Mouse (Mus musculus) CH12.LX (cell line): ENCODE data around the gene Mrpl34. TPM values are rescaled to one million over a fixed set of nuclear protein-coding genes. Genes with fewer than 3 reads are reported as not detected.

Experiments used
- DNase-seq: peaks from one replicate; pipeline ENCODE4 v3.0.0-alpha.2; 2013; ENCODE audit errors: extremely low read depth
- H3K27ac ChIP-seq: 2 replicates; pipeline ENCODE4 v1.5.1; 2012; ENCODE audit warnings: low read depth, mild to moderate bottlenecking, control low read depth, moderate library complexity; ENCODE audit not compliant: insufficient read depth
- H3K27me3 ChIP-seq: replicated peaks from 2 replicates; pipeline ENCODE3; 2012; ENCODE audit warnings: inconsistent platforms
- H3K36me3 ChIP-seq, 2 experiments: replicated peaks in 1 of 2; 2 replicates each; pipeline versions ENCODE3 to v1.6.1; 2012; ENCODE audit warnings: inconsistent platforms in 1 of 2, low read length in 1 of 2, mild to moderate bottlenecking in 1 of 2, mixed read lengths in 1 of 2, moderate library complexity in 1 of 2; ENCODE audit not compliant: control insufficient read depth in 1 of 2, insufficient read depth in 1 of 2
- H3K4me1 ChIP-seq, 2 experiments: 2 replicates each; pipeline ENCODE4 v1.6.1; 2012; ENCODE audit warnings: inconsistent platforms in 1 of 2, moderate library complexity in 1 of 2; ENCODE audit not compliant: insufficient read depth in 2 of 2, control insufficient read depth in 1 of 2
- H3K4me2 ChIP-seq: 2 replicates; pipeline ENCODE4 v1.6.1; 2012; ENCODE audit warnings: low read depth, mild to moderate bottlenecking, control low read depth; ENCODE audit not compliant: poor library complexity, insufficient read depth, severe bottlenecking
- H3K4me3 ChIP-seq, 3 experiments: fragments of 150-350 bp in 1 of 3; sonication (generic) in 1 of 3; replicated peaks in 1 of 3; 2 replicates each; pipeline versions ENCODE3 to v1.5.1; 2011 to 2012; ENCODE audit warnings: low read depth in 2 of 3, low read length in 2 of 3, mild to moderate bottlenecking in 2 of 3, moderate library complexity in 2 of 3, control low read depth in 1 of 3, improper control_type of control experiment in 1 of 3, inconsistent platforms in 1 of 3, mixed read lengths in 1 of 3; ENCODE audit not compliant: poor library complexity in 1 of 3
- H3K79me2 ChIP-seq: replicated peaks from 2 replicates; pipeline ENCODE4 v1.6.1; 2012; ENCODE audit warnings: mild to moderate bottlenecking, moderate library complexity; ENCODE audit not compliant: control insufficient read depth, poor library complexity, insufficient read depth, severe bottlenecking; ENCODE audit errors: extremely low read depth
- H3K9ac ChIP-seq: 2 replicates; pipeline ENCODE4 v1.6.1; 2012; ENCODE audit warnings: low read depth, mild to moderate bottlenecking, control low read depth, moderate library complexity; ENCODE audit not compliant: insufficient read depth
- H3K9me3 ChIP-seq: replicated peaks from 2 replicates; pipeline ENCODE3; 2012; ENCODE audit warnings: low read length, inconsistent platforms, mixed read lengths
- BHLHE40 ChIP-seq: IDR thresholded peaks from 2 replicates; pipeline ENCODE4 v1.6.1; 2011; ENCODE audit warnings: mild to moderate bottlenecking, low read depth, low read length, improper control_type of control experiment
- CHD1 ChIP-seq: IDR thresholded peaks from 2 replicates; pipeline ENCODE4 v1.6.1; 2012; ENCODE audit warnings: low read depth, low read length, improper control_type of control experiment, inconsistent platforms
- CHD2 ChIP-seq: IDR thresholded peaks from 2 replicates; pipeline ENCODE4 v1.6.1; 2011; ENCODE audit warnings: low read length, improper control_type of control experiment
- ELF1 ChIP-seq: IDR thresholded peaks from 2 replicates; pipeline ENCODE4 v1.6.1; 2014; ENCODE audit warnings: low read depth, mild to moderate bottlenecking, inconsistent platforms, low read length, improper control_type of control experiment
- EP300 ChIP-seq: IDR thresholded peaks from 2 replicates; pipeline ENCODE4 v1.6.1; 2011; ENCODE audit warnings: low read length, improper control_type of control experiment
- ETS1 ChIP-seq: conservative IDR thresholded peaks from 2 replicates; pipeline ENCODE4 v1.6.1; 2012; ENCODE audit warnings: low read depth, mild to moderate bottlenecking, inconsistent platforms, low read length, improper control_type of control experiment, moderate library complexity
- GABPA ChIP-seq: IDR thresholded peaks from 2 replicates; pipeline ENCODE4 v1.6.1; 2012; ENCODE audit warnings: low read depth, low read length, improper control_type of control experiment, inconsistent platforms; ENCODE audit not compliant: insufficient replicate concordance
- HCFC1 ChIP-seq: IDR thresholded peaks from 2 replicates; pipeline ENCODE4 v1.6.1; 2012; ENCODE audit warnings: low read depth, mild to moderate bottlenecking, inconsistent platforms, low read length, improper control_type of control experiment
- IRF4 ChIP-seq: IDR thresholded peaks from 2 replicates; pipeline ENCODE4 v1.6.1; 2014; ENCODE audit warnings: low read depth, mild to moderate bottlenecking, inconsistent platforms, low read length, improper control_type of control experiment
- JUN ChIP-seq: IDR thresholded peaks from 2 replicates; pipeline ENCODE4 v1.6.1; 2011; ENCODE audit warnings: low read depth, mild to moderate bottlenecking, low read length, improper control_type of control experiment, moderate library complexity; ENCODE audit not compliant: insufficient read depth
- JUND ChIP-seq: conservative IDR thresholded peaks from 2 replicates; pipeline ENCODE4 v1.6.1; 2011; ENCODE audit warnings: low read depth, low read length, improper control_type of control experiment
- MAZ ChIP-seq: IDR thresholded peaks from 2 replicates; pipeline ENCODE4 v1.6.1; 2012; ENCODE audit warnings: low read depth, mild to moderate bottlenecking, inconsistent platforms, low read length, improper control_type of control experiment, moderate library complexity
- NRF1 ChIP-seq: IDR thresholded peaks from 2 replicates; pipeline ENCODE4 v1.6.1; 2014; ENCODE audit warnings: low read depth, mild to moderate bottlenecking, inconsistent platforms, low read length, improper control_type of control experiment, moderate library complexity
- SIN3A ChIP-seq: IDR thresholded peaks from 2 replicates; pipeline ENCODE4 v1.6.1; 2012; ENCODE audit warnings: low read length, improper control_type of control experiment, inconsistent platforms
- SMC3 ChIP-seq: IDR thresholded peaks from 2 replicates; pipeline ENCODE4 v1.6.1; 2011; ENCODE audit warnings: low read depth, low read length, improper control_type of control experiment
- TBP ChIP-seq: conservative IDR thresholded peaks from 2 replicates; pipeline ENCODE4 v1.6.1; 2011; ENCODE audit warnings: low read depth, low read length, improper control_type of control experiment
- TCF12 ChIP-seq: IDR thresholded peaks from 2 replicates; pipeline ENCODE4 v1.6.1; 2014; ENCODE audit warnings: low read depth, mild to moderate bottlenecking, inconsistent platforms, low read length, improper control_type of control experiment
- USF1 ChIP-seq: IDR thresholded peaks from 2 replicates; pipeline ENCODE4 v1.6.1; 2014; ENCODE audit warnings: low read depth, mild to moderate bottlenecking, inconsistent platforms, low read length, improper control_type of control experiment
- ZC3H11A ChIP-seq: IDR thresholded peaks from 2 replicates; pipeline ENCODE4 v1.6.1; 2012; ENCODE audit warnings: low read depth, mild to moderate bottlenecking, inconsistent platforms, low read length, improper control_type of control experiment
- ZMIZ1 ChIP-seq: IDR thresholded peaks from 2 replicates; pipeline ENCODE4 v1.6.1; 2012; ENCODE audit warnings: low read depth, mild to moderate bottlenecking, inconsistent platforms, low read length, improper control_type of control experiment
- dilution Hi-C: fragments of 300-500 bp; cut with MboI; formaldehyde crosslinking; loops from 2 replicates; pipeline ENCODE4 v1.14.3; 2020; ENCODE audit warnings: low sequenced_read_pairs; ENCODE audit not compliant: extremely low pct_unique_long_range_greater_than_20kb, extremely low pct_ligation_motif_present
- in situ Hi-C: fragments of 300-500 bp; cut with MboI; formaldehyde crosslinking; loops from 3 replicates; pipeline ENCODE4 v1.14.3; 2019; ENCODE audit warnings: low sequenced_read_pairs, low pct_ligation_motif_present, low pct_unique_long_range_greater_than_20kb, mixed read lengths
- polyA plus RNA-seq: library from polyadenylated mRNA; unstranded; fragments of >175 nt; gene quantifications from 2 replicates; pipeline ENCODE4 v1.2.1, GENCODE M21; 2012; ENCODE audit warnings: low read depth; ENCODE audit not compliant: insufficient read length
- total RNA-seq, 2 experiments: library from RNA; depleted of rRNA; stranded (reverse); fragments of 300-350 nt in 1 of 2; fragments of >200 nt in 1 of 2; gene quantifications; 2 replicates each; pipeline ENCODE4 v1.2.3; 2012 to 2014

The Mrpl34 gene
- total and polyA plus RNA-seq, 3 experiments = 94.4 to 150 (median 133) TPM

GRCm38 (mm10) chr8:71474785-71475701 lies 10.3 kb downstream of the Mrpl34 start:
- Histone ChIP-seq H3K9me3 (no peaks in the 10 kb centered on the region), H3K79me2 (peaks cover 17% of the 10 kb centered on the region), H3K4me2 (no peak overlapping the region), H3K36me3 (peaks cover 49 to 63% of the 10 kb centered on the region in 2 experiments), H3K27me3 (no peaks in the 10 kb centered on the region), H3K4me3 (no peak overlapping the region), H3K9ac (no peak overlapping the region), H3K27ac (no peak overlapping the region), H3K4me1 (peaks cover 17% of the 10 kb centered on the region in 2 experiments)
- dilution Hi-C loops = no loop called here
- in situ Hi-C loops = no loop called here
- no peak for DNase-seq
- TF ChIP-seq TCF12 = no peak
- no peak for TF ChIP-seq ELF1
- TF ChIP-seq MAZ = no peak
- no peak for TF ChIP-seq JUN
- no peak for TF ChIP-seq ZC3H11A
- TF ChIP-seq CHD2 = no peak
- TF ChIP-seq JUND = no peak
- no peak for TF ChIP-seq ETS1
- no peak for TF ChIP-seq TBP
- TF ChIP-seq IRF4 = no peak
- no peak for TF ChIP-seq SMC3
- no peak for TF ChIP-seq BHLHE40
- TF ChIP-seq NRF1 = no peak
- no peak for TF ChIP-seq ZMIZ1
- no peak for TF ChIP-seq EP300
- no peak for TF ChIP-seq SIN3A

GRCm38 (mm10) chr8:71475702-71476075 lies 10.9 kb downstream of the Mrpl34 start:
- H3K9me3 ChIP-seq = no peaks in the 10 kb centered on the region
- no peak for TF ChIP-seq GABPA
- TF ChIP-seq EP300 = no peak
- TF ChIP-seq IRF4 = no peak
- no peak for TF ChIP-seq HCFC1
- no peak for TF ChIP-seq JUND
- no peak for TF ChIP-seq CHD1
- no peak for TF ChIP-seq USF1
- TF ChIP-seq, all 38 proteins: peak for 0
- peak overlapping the region; percentile 64 for H3K4me2 ChIP-seq
- no peak overlapping the region for H3K4me3 ChIP-seq
- no peaks in the 10 kb centered on the region for H3K27me3 ChIP-seq
- H3K9ac ChIP-seq = peak overlapping the region; percentile 30; the same call in 1 of the 2 replicates
- dilution Hi-C loops (no loop called here), in situ Hi-C loops (no loop called here)
- H3K4me1 ChIP-seq = peaks cover 11% of the 10 kb centered on the region in 2 experiments
- peaks cover 10% of the 10 kb centered on the region for H3K79me2 ChIP-seq
- peaks cover 49 to 59% of the 10 kb centered on the region in 2 experiments for H3K36me3 ChIP-seq
- no peak for DNase-seq
- no peak overlapping the region for H3K27ac ChIP-seq
